Mouse (Mus musculus) inflammation-experienced regulatory T-cells, adult 6 months (primary cell): ENCODE data around the gene Fam76b. TPM values are rescaled to one million over a fixed set of nuclear protein-coding genes. Genes with fewer than 3 reads are reported as not detected.

ENCODE experiments used
- ATAC-seq: one replicate; pipeline ENCODE4 v1.8.0; 2017
- polyA plus RNA-seq, 3 experiments: library from polyadenylated mRNA; unstranded; fragments of 100-300 nt; shearing (Covaris generic); gene quantifications; one replicate each; pipeline ENCODE4 v1.2.1; 2017

The Fam76b gene
- polyA plus RNA-seq, 3 experiments from 2014 or later: 14.3 to 20.9 (median 14.6) TPM

DNA sequence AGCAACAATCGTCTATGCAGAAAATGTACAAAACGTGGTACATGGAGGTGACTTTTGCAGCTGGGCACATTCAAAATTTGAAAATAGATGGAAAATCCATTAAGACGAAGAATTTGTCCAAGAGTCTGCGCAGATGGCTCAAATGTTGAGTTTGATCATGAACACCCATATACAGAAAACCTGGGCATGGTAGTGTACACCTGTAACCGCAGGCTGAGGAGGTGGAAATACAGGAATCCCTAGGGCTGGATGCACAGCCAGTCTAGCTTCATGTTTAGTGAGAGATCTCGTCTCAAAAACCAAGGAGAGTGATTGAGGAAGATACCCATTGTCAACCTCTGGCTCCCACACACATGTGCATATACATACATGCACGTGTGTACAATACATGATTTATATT lies 44.1 kb downstream of the Fam76b start:
- ATAC-seq: no peak

DNA sequence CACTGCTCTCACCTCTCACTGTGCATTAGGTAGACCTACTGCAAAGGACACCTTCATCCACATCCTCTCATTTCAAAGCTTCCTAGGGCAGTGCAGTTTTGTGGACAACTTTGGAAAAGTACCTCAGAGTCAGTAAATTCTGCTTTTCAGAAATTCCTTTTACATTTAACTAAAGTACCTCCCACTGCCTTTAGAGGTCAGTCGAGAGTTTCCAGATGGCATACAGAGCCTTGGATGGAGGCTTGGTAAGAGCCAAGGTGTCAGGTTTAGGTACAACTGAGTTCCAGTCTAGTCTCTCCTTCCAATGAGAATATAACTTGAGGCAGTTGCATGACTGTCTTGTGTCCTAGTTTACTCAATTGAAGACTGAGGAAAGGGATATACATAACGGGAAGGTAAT lies 46.8 kb downstream of the Fam76b start:
- ATAC-seq: no peak

GRCm38 (mm10) chr9:13875340-13875739 lies 47.8 kb downstream of the Fam76b start:
- no peak for ATAC-seq

GRCm38 (mm10) chr9:13880761-13881160 lies 53.2 kb downstream of the Fam76b start:
- ATAC-seq: no peak

DNA sequence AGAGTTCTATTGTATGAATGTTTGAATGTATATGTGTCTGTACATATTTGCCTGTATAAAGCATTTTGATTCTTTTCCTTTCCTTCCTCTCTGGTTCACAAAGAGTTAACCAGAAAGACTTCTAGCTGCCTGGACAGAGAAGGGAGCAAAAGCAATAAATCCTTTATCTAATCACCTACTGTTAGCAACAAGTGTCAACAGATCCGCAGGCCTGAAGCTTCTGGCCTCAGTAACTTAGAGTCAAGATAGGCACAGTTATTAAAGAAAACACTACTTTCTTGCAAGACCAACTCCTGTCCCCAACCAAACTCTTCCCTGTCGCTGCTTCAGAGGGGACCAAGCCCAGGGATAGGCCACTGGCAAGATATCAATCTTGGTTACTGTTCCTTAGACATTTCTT lies 55.0 kb downstream of the Fam76b start:
- no peak for ATAC-seq

GRCm38 (mm10) chr9:13888981-13889380 lies 61.5 kb downstream of the Fam76b start:
- no peak for ATAC-seq

DNA sequence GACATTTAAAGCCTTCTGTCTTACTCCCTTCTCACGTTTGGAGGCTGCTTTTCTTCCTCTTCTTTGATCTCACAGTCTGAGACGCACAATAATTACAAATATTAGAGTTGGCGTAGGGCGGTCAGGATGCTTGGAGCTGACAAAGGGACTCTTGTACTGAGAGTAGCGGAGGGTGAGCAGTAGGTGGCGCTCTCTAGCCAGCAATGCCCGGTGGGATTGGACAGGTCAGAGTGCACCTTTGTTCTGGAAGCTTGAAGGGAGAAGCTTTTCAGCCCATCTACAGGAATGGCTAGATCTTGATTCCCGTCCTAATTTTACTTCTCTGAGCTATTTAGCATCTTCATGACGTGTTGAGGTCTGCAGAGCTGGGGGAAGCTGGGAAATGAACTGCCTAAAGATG lies 62.1 kb downstream of the Fam76b start:
- peak; percentile 26 for ATAC-seq

DNA sequence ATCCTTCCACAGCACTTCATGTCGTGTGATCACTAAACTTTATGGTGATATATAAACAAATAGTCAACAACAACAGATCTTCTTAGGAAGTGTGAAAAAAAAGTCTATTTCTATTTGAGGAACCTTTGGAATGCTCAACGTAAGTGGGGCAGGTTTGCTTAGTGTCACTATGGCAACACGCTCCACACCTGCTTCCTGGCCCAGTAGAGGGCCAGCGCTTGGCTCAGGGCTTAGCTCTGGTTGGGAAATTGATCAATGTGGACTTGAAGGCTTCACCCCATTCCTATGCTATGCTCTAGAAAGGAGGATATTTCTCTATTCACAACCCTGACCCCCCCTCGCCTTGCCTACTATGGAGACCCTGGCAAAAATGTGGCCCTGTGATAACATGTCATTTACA lies 62.7 kb downstream of the Fam76b start:
- ATAC-seq: no peak

GRCm38 (mm10) chr9:13891888-13892287 lies 64.4 kb downstream of the Fam76b start:
- ATAC-seq: no peak

DNA sequence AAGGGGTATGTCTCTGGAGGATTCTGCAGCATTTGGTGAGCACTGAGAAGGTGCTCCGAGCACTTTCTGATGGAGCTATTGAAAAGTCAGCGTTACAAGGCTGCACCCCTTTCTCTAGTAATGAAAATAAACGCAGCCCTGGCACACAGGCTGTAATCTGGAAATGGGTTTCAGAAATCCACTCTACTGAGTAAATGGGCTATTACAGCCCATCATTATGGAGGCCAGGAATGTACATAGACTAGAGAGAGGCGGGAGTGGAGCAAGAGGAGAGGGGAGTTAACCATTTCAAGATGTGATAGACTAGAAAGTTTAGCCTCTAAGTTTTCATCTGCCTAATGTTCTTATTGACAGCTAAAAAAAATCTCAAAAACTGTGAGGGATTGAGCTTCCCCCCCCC lies 65.5 kb downstream of the Fam76b start:
- no peak for ATAC-seq

GRCm38 (mm10) chr9:13894491-13894890 lies 67.0 kb downstream of the Fam76b start:
- ATAC-seq: peak; percentile 93

- peak; percentile 12 for ATAC-seq
Observed at GRCm38 (mm10) chr9:13894936-13895335, 67.4 kb downstream of the Fam76b start.

GRCm38 (mm10) chr9:13896055-13896454 lies 68.5 kb downstream of the Fam76b start:
- no peak for ATAC-seq

- ATAC-seq: no peak
Observed at GRCm38 (mm10) chr9:13898510-13899305, 71.2 kb downstream of the Fam76b start.

DNA sequence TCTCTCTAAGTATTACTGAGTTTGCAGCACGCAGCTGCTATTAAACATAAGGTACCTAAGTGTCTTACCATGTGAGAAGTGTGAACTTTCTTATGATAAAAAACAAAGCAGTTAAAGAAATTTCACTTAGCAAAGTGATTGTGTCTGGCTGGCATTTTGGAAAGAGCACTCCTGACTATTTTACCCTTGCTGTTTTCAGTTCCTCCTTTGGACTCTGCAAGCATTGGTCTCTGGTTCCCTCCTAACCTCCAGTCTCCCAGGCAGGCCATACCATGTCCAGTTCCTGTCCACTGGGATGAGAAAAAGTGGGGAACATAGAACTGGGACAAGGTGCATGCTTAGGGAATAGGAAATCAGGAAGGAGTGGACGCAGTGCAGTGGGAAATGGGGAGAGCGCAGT lies 74.5 kb downstream of the Fam76b start:
- ATAC-seq: no peak

DNA sequence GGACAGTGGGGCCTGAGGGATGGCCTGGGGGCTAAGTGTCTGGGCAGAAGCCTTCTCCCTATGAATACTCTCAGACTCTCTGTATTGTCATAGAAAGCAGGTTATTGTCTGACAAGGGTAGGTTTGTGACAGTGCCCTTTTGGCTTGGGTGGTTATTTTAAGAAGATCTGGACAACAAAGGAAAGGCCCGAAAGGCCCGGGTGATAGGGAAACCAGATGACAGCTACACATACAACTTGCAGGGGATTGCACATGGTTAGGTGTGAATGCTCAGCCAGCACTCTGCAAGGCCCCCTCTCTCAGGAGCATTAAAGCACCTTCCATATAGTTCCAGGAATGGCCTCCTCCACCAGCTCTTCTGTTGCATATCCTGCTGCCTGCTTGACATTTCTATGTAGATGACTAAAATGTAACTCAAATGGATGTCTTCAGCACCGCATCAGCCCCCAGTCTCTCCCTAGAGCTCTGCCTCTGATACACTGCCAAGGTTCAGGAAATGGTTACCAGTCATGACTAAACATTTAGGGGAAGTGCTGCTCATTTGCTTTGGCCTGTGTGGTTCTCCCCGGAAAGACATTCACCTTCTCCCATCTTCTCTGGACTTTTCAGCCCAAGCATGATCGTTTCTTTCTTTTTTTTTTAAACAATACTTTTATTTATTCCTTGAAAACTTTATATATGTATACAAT lies 76.7 kb downstream of the Fam76b start:
- peak; percentile 88 for ATAC-seq

Other genes starting within 250 kb of the Fam76b start
- gene Mtmr2, start 79.3 kb upstream of the Fam76b start, polyA plus RNA-seq: 10 to 100 TPM; 22.9 to 35.0 (median 34.2) TPM
- gene Cep57, start 609 bp upstream of the Fam76b start, polyA plus RNA-seq: 10 to 100 TPM; 42.7 to 62.0 (median 49.0) TPM